Mouse (Mus musculus) macrophage (primary cell): Measurements from ENCODE around the gene Pi16. TPM values are rescaled to one million over a fixed set of nuclear protein-coding genes. Genes with fewer than 3 reads are reported as not detected.
"Not testable (repeated sequence)": the region's sequence is repeated elsewhere in the genome, so short reads cannot be mapped to it uniquely, and the experiment has no call there.

ENCODE experiments used
- H3K27ac ChIP-seq: fragments of 350-480 bp; formaldehyde crosslinking; 2 replicates; pipeline ENCODE4 v1.9.0; 2021
- H3K36me3 ChIP-seq: fragments of 350-480 bp; formaldehyde crosslinking; 2 replicates; pipeline ENCODE4 v1.9.0; 2021; ENCODE audit errors: inconsistent target
- H3K4me3 ChIP-seq: fragments of 350-480 bp; formaldehyde crosslinking; 2 replicates; pipeline ENCODE4 v1.9.0; 2021; ENCODE audit errors: inconsistent target
- H3K79me2 ChIP-seq: fragments of 350-480 bp; formaldehyde crosslinking; 2 replicates; pipeline ENCODE4 v1.9.0; 2021; ENCODE audit errors: inconsistent target
- WGBS: methylation state at CpG from one replicate; pipeline ENCODE4 v1.1.7; 2026; ENCODE audit warnings: inconsistent platforms; ENCODE audit not compliant: missing documents; 5-methylcytosine and 5-hydroxymethylcytosine counted together
- polyA plus RNA-seq: library from polyadenylated mRNA; stranded (reverse); fragments of 250-400 nt; gene quantifications from 3 replicates; pipeline ENCODE4 v1.2.4, GENCODE M21; 2018; ENCODE audit warnings: inconsistent platforms

Gene Pi16
- polyA plus RNA-seq, 1 experiment from 2014 or later: 0.22 TPM

GRCm38 (mm10) chr17:29347645-29348256 is 30.3 kb downstream of the Pi16 start, which contains the start of gene Mtch1:
TSS of gene Mtch1 (minus strand) at chr17:29347934.
- H3K36me3 ChIP-seq: peaks cover 10% of the 10 kb centered on the region; the same call in 1 of the 2 replicates

GRCm38 (mm10) chr17:29348996-29349395 is 31.5 kb downstream of the Pi16 start:
- WGBS: 97% methylated on average over 2 of the region's 2 CpGs
- Histone ChIP-seq H3K36me3 (no peaks in the 10 kb centered on the region), H3K27ac (no peak overlapping the region), H3K4me3 (no peak overlapping the region), H3K79me2 (peaks cover 33% of the 10 kb centered on the region)

More at GRCm38 (mm10) chr17:29347645-29348256, 30.3 kb downstream of the Pi16 start, which contains the start of gene Mtch1:
- Histone ChIP-seq H3K4me3 (peak within 1 kb of the TSS; percentile 87), H3K79me2 (peaks cover 46% of the 10 kb centered on the region), H3K27ac (peak within 1 kb of the TSS; percentile 51)
- 2% methylated on average over 45 of the region's 53 CpGs for WGBS

GRCm38 (mm10) chr17:29351056-29351455 is 33.6 kb downstream of the Pi16 start:
- not testable (repeated sequence) for H3K4me3 ChIP-seq, H3K36me3 ChIP-seq, H3K27ac ChIP-seq
- 92% methylated on average over 5 of the region's 5 CpGs for WGBS
- H3K79me2 ChIP-seq: peaks cover 13% of the 10 kb centered on the region

GRCm38 (mm10) chr17:29355461-29355840 is 38.0 kb downstream of the Pi16 start:
- H3K79me2 ChIP-seq: no peaks in the 10 kb centered on the region
- WGBS: 91% methylated on average over 5 of the region's 5 CpGs
- H3K27ac ChIP-seq: no peak overlapping the region
- no peaks in the 10 kb centered on the region for H3K36me3 ChIP-seq
- no peak overlapping the region for H3K4me3 ChIP-seq

- H3K4me3 ChIP-seq: no peak overlapping the region
- WGBS: 79% methylated on average over 17 of the region's 17 CpGs
Observed at GRCm38 (mm10) chr17:29355841-29356478, 38.5 kb downstream of the Pi16 start.

GRCm38 (mm10) chr17:29356479-29356856 is 39.0 kb downstream of the Pi16 start:
- H3K79me2 ChIP-seq: peaks cover 7% of the 10 kb centered on the region; the same call in 1 of the 2 replicates
- no peaks in the 10 kb centered on the region for H3K36me3 ChIP-seq
- WGBS: 65% methylated on average over 11 of the region's 11 CpGs
- no peak overlapping the region for H3K27ac ChIP-seq
- no peak overlapping the region for H3K4me3 ChIP-seq

More at GRCm38 (mm10) chr17:29355841-29356478, 38.5 kb downstream of the Pi16 start:
- Histone ChIP-seq H3K27ac (no peak overlapping the region), H3K36me3 (no peaks in the 10 kb centered on the region), H3K79me2 (peaks cover 2% of the 10 kb centered on the region; the same call in 1 of the 2 replicates)

- no peak overlapping the region for H3K27ac ChIP-seq
- no peaks in the 10 kb centered on the region for H3K36me3 ChIP-seq
- no peak overlapping the region for H3K4me3 ChIP-seq
- 52% methylated on average over 9 of the region's 9 CpGs for WGBS
- H3K79me2 ChIP-seq: peaks cover 12% of the 10 kb centered on the region; the same call in 1 of the 2 replicates
Observed at GRCm38 (mm10) chr17:29356882-29357281, 39.4 kb downstream of the Pi16 start.

- peaks cover 27% of the 10 kb centered on the region for H3K79me2 ChIP-seq
- H3K4me3 ChIP-seq: no peak overlapping the region
- 83% methylated on average over 3 of the region's 3 CpGs for WGBS
- H3K27ac ChIP-seq: no peak overlapping the region
- no peaks in the 10 kb centered on the region for H3K36me3 ChIP-seq
Observed at GRCm38 (mm10) chr17:29358928-29359327, 41.4 kb downstream of the Pi16 start.

- peaks cover 16% of the 10 kb centered on the region for H3K36me3 ChIP-seq
- H3K27ac ChIP-seq: peak within 1 kb of the TSS; percentile 91
- 0% methylated on average over 5 of the region's 5 CpGs for WGBS
- H3K4me3 ChIP-seq: peak within 1 kb of the TSS; percentile 77
- H3K79me2 ChIP-seq: peaks cover 42% of the 10 kb centered on the region
Observed at GRCm38 (mm10) chr17:29360761-29361221, 43.3 kb downstream of the Pi16 start, which contains the start of gene Fgd2. TSS of gene Fgd2 (plus strand) at chr17:29360914.

- WGBS: 7% methylated on average over 8 of the region's 8 CpGs
- Histone ChIP-seq H3K4me3 (peak overlapping the region; percentile 77), H3K36me3 (peaks cover 30% of the 10 kb centered on the region), H3K79me2 (peaks cover 42% of the 10 kb centered on the region), H3K27ac (peak overlapping the region; percentile 91)
Observed at GRCm38 (mm10) chr17:29361982-29362691, 44.7 kb downstream of the Pi16 start.

GRCm38 (mm10) chr17:29363109-29363508 is 45.6 kb downstream of the Pi16 start:
- Histone ChIP-seq H3K4me3 (peak overlapping the region; percentile 77; the same call in 1 of the 2 replicates), H3K27ac (peak overlapping the region; percentile 91), H3K36me3 (peaks cover 40% of the 10 kb centered on the region), H3K79me2 (peaks cover 42% of the 10 kb centered on the region)
- WGBS: 57% methylated on average over 8 of the region's 8 CpGs

- WGBS: 67% methylated on average over 13 of the region's 13 CpGs
- H3K79me2 ChIP-seq: peaks cover 42% of the 10 kb centered on the region
- H3K27ac ChIP-seq: no peak overlapping the region
- H3K36me3 ChIP-seq: peaks cover 60% of the 10 kb centered on the region
- H3K4me3 ChIP-seq: no peak overlapping the region
Observed at GRCm38 (mm10) chr17:29365105-29365621, 47.7 kb downstream of the Pi16 start.

- no peak overlapping the region for H3K4me3 ChIP-seq
- no peak overlapping the region for H3K27ac ChIP-seq
- peaks cover 17% of the 10 kb centered on the region for H3K79me2 ChIP-seq
- peaks cover 78% of the 10 kb centered on the region for H3K36me3 ChIP-seq
- WGBS: 86% methylated on average over 7 of the region's 7 CpGs
Observed at GRCm38 (mm10) chr17:29368726-29369125, 51.2 kb downstream of the Pi16 start.

- H3K27ac ChIP-seq: no peak overlapping the region
- H3K79me2 ChIP-seq: no peaks in the 10 kb centered on the region
- no peak overlapping the region for H3K4me3 ChIP-seq
- WGBS: 22% methylated on average over 5 of the region's 5 CpGs
- peaks cover 82% of the 10 kb centered on the region for H3K36me3 ChIP-seq
Observed at GRCm38 (mm10) chr17:29370984-29371723, 53.7 kb downstream of the Pi16 start.
